Mouse (Mus musculus): Measurements from ENCODE around the gene Gnptab.

DNA sequence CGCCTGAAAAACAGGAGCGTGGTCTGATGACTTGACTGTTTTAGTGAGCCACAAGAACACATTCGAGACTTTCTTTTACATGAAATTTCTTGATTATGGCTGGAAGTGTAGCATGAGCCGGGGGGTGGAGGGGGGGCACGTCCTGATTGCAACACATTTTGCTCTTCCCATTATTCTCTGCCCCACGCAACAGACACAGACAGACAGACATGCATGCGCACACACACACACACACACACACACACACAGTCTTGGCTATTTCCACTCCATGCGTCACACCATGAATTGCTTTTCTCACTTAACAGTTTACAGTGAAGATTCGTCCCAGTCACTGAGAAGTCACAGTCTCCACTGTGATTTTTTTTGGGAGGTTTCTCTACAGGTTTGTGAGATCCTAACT lies 38.3 kb upstream of the Gnptab start:
- TF ChIP-seq POLR2A (IDR thresholded peaks at IDR 0.05; ENCODE audit: extremely low read depth, insufficient read depth, low read length), result no peak
- TF ChIP-seq CTCF (IDR thresholded peaks at IDR 0.05; ENCODE audit: low read depth, low read length), result no peak
